Mouse (Mus musculus) adrenal gland, postnatal 10 days (tissue): Measurements from ENCODE around the gene Gm21310. TPM values are rescaled to one million over a fixed set of nuclear protein-coding genes. Genes with fewer than 3 reads are reported as not detected.
"Not testable (repeated sequence)": the region's sequence is repeated elsewhere in the genome, so short reads cannot be mapped to it uniquely, and the experiment has no call there.

Experiments
- DNase-seq: peaks from one replicate; pipeline ENCODE4 v3.0.0; 2021; ENCODE audit warnings: mixed read lengths
- long read RNA-seq, 2 experiments: library from polyadenylated mRNA; stranded (forward); transcript quantifications; one replicate each; pipeline ENCODE4 v2.0.0; 2021
- total RNA-seq, 2 experiments: library from RNA; stranded (reverse); gene quantifications; 2 replicates each; pipeline ENCODE4 v1.2.3; 2021

Gm21310 gene
- not detected for total RNA-seq
- long read RNA-seq, experiment 1 = 0 reads
- long read RNA-seq, experiment 2 = 0 reads

GRCm38 (mm10) chrY:10147083-10147482, at the start of gene Gm21310:
Gm21310 (minus strand) TSS chrY:10147183.
- not testable (repeated sequence) for DNase-seq

Other genes starting within 250 kb of the Gm21310 start
- not detected for gene Gm20834, start 177.4 kb upstream of the Gm21310 start, total RNA-seq